Mouse (Mus musculus) bone marrow, adult 2 months (tissue): Measurements from ENCODE around the gene Agpat1. TPM values are rescaled to one million over a fixed set of nuclear protein-coding genes. Genes with fewer than 3 reads are reported as not detected.

Experiments
- H3K27ac ChIP-seq: fragments of 200-500 bp; 2 replicates; pipeline ENCODE4 v1.5.1; 2012; ENCODE audit warnings: low read depth, mild to moderate bottlenecking, control low read depth, inconsistent platforms, low read length; ENCODE audit not compliant: control insufficient read depth, poor library complexity, insufficient read depth
- H3K4me1 ChIP-seq: fragments of 200-500 bp; 2 replicates; pipeline ENCODE4 v1.6.1; 2011; ENCODE audit warnings: low read length; ENCODE audit not compliant: control insufficient read depth, insufficient read depth
- H3K4me3 ChIP-seq: fragments of 200-500 bp; replicated peaks from 2 replicates; pipeline ENCODE3; 2011; ENCODE audit warnings: mild to moderate bottlenecking, low read depth, low read length, control low read depth; ENCODE audit not compliant: control insufficient read depth
- CTCF ChIP-seq: fragments of 200-500 bp; IDR thresholded peaks from 2 replicates; pipeline ENCODE4 v1.5.1; 2011; ENCODE audit warnings: low read length, control low read depth; ENCODE audit not compliant: control insufficient read depth, insufficient read depth
- POLR2A ChIP-seq: fragments of 200-500 bp; IDR thresholded peaks from 2 replicates; pipeline ENCODE4 v1.6.1; 2011; ENCODE audit warnings: low read depth, mild to moderate bottlenecking, control low read depth, low read length, borderline replicate concordance; ENCODE audit not compliant: control insufficient read depth
- WGBS: fragments of 180-500 bp; shearing (Covaris S2); methylation state at CpG from one replicate; pipeline ENCODE4 v1.1.7; 2018; 5-methylcytosine and 5-hydroxymethylcytosine counted together
- polyA plus RNA-seq: library from polyadenylated mRNA; stranded (reverse); fragments of >200 nt; gene quantifications from 2 replicates; pipeline ENCODE4 v1.2.4, GENCODE M21; 2011; ENCODE audit warnings: low replicate concordance; ENCODE audit not compliant: missing spikeins, insufficient read depth, insufficient read length

The Agpat1 gene
- polyA plus RNA-seq, 1 experiment = 66.7 TPM

GRCm38 (mm10) chr17:34592581-34593549 lies 11.2 kb upstream of the Agpat1 start:
- 3% methylated on average over 32 of the region's 32 CpGs for WGBS
- TF ChIP-seq POLR2A (no peak), CTCF (no peak)
- Histone ChIP-seq H3K27ac (peak overlapping the region; percentile 77), H3K4me3 (peak overlapping the region; percentile 73), H3K4me1 (no peaks in the 10 kb centered on the region; the same call in 1 of the 2 replicates)

GRCm38 (mm10) chr17:34593752-34594525 lies 10.1 kb upstream of the Agpat1 start:
- Histone ChIP-seq H3K4me1 (no peaks in the 10 kb centered on the region), H3K4me3 (peak overlapping the region; percentile 73), H3K27ac (no peak overlapping the region)
- TF ChIP-seq CTCF (no peak), POLR2A (no peak)
- WGBS = 72% methylated on average over 34 of the region's 34 CpGs

- H3K4me1 ChIP-seq = peaks cover 2% of the 10 kb centered on the region
- 81% methylated on average over 8 of the region's 8 CpGs for WGBS
- no peak overlapping the region for H3K27ac ChIP-seq
- TF ChIP-seq CTCF (no peak), POLR2A (no peak)
- H3K4me3 ChIP-seq = no peak overlapping the region
Measured at GRCm38 (mm10) chr17:34596098-34596497, 8.0 kb upstream of the Agpat1 start.

- WGBS = 47% methylated on average over 6 of the region's 6 CpGs
- no peak within 1 kb of the TSS for H3K27ac ChIP-seq
- no peak within 1 kb of the TSS for H3K4me3 ChIP-seq
- H3K4me1 ChIP-seq = peaks cover 2% of the 10 kb centered on the region
- TF ChIP-seq POLR2A (no peak), CTCF (no peak)
Measured at GRCm38 (mm10) chr17:34597566-34598095, 6.4 kb upstream of the Agpat1 start, which contains the start of gene Ager. Gene Ager (plus strand): TSS chr17:34597862.

GRCm38 (mm10) chr17:34599891-34600290 lies 4.2 kb upstream of the Agpat1 start:
- 75% methylated on average over 9 of the region's 9 CpGs for WGBS
- no peak overlapping the region for H3K27ac ChIP-seq
- TF ChIP-seq POLR2A (no peak), CTCF (no peak)
- no peak overlapping the region for H3K4me3 ChIP-seq
- peaks cover 2% of the 10 kb centered on the region for H3K4me1 ChIP-seq

- H3K4me1 ChIP-seq = peaks cover 4% of the 10 kb centered on the region
- no peak overlapping the region for H3K4me3 ChIP-seq
- WGBS = 88% methylated on average over 12 of the region's 12 CpGs
- TF ChIP-seq POLR2A = no peak
- TF ChIP-seq CTCF = no peak
- H3K27ac ChIP-seq = no peak overlapping the region
Measured at GRCm38 (mm10) chr17:34601796-34602195, 2.3 kb upstream of the Agpat1 start.

GRCm38 (mm10) chr17:34603375-34604060 lies 544 bp upstream of the Agpat1 start, which contains the start of gene Rnf5:
Gene Rnf5 (minus strand): TSS chr17:34603690.
- Histone ChIP-seq H3K27ac (peak within 1 kb of the TSS; percentile 94), H3K4me3 (peak within 1 kb of the TSS; percentile 80), H3K4me1 (peaks cover 8% of the 10 kb centered on the region)
- under 1% methylated on average over 30 of the region's 30 CpGs for WGBS
- TF ChIP-seq POLR2A = no peak
- no peak for TF ChIP-seq CTCF
